8 mouse cellular contexts compared by ENCODE assay signal in the genomic region with DNA sequence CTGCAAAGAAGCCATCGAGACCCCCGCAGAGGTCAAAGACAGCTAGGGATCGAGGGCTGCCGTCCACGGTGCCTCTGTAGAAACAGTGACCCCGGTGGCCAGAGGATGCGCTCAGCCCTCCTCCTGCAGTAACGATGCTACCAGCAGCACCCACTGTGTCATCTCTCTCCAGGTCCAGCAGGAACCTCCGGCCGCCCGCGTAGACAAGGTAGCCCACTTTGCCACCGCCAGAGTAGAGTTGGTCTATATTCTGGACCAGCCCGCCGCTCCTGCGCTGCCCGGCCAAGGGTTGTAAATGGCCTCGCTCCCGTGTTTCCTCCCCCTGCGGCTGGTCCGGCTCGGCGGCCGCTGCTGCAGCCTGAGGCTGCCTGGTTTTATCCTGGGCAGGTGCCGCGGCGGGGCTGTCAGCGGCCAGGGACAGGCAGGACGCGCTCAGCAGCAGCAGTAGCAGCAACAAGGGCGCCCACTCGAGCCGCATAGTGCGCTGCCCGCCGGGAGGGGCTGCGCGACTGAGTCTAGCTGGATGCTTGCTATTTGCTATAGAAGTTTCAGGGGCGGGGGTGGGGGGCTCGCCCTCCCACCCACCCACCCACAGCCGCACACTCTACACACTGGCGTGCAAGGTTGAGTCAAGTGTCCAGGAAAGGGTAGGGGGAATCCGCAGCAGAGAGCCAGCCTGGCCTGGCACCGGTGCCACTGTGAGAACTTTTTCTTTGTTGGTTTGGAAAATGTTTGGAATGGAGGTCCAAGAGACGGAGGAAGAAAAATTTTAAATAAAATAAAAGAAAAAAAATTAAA. TPM values are rescaled to one million over a fixed set of nuclear protein-coding genes. Genes with fewer than 3 reads are reported as not detected.
DNase-seq lines count a peak whose midpoint lies in the region; ATAC-seq and TF ChIP-seq lines count a peak whose summit lies in the region.

No protein-coding gene starts in this region.

- no peak for TF ChIP-seq POLR2A in testis, adult 2 months (IDR thresholded peaks at IDR 0.05; ENCODE audit: control insufficient read depth, low read depth, low read length)

- peak overlapping the region; percentile 93 for H3K4me2 ChIP-seq in heart, embryonic 13.5 days
- H3K4me2 ChIP-seq in midbrain, embryonic 14.5 days (ENCODE audit: low read length): peak overlapping the region; percentile 99

- no peak overlapping the region for H3K27ac ChIP-seq in testis, adult 2 months (ENCODE audit: control insufficient read depth, insufficient read depth, low read depth, low read length)
- H3K27ac ChIP-seq in heart, embryonic 13.5 days (replicated peaks): peak overlapping the region; percentile 75
- no peak overlapping the region for H3K27ac ChIP-seq in midbrain, embryonic 14.5 days (replicated peaks; ENCODE audit: low read depth, low read length)

- no peak for TF ChIP-seq CTCF in testis, adult 2 months (IDR thresholded peaks at IDR 0.05; ENCODE audit: control insufficient read depth, insufficient read depth, insufficient replicate concordance, low read depth, low read length)

- H3K4me3 ChIP-seq in testis, adult 2 months (ENCODE audit: control insufficient read depth, low read depth, low read length): peak overlapping the region; percentile 76
- peak overlapping the region; percentile 77 for H3K4me3 ChIP-seq in heart, embryonic 13.5 days
- H3K4me3 ChIP-seq in midbrain, embryonic 14.5 days (replicated peaks; ENCODE audit: low read depth, low read length): peak overlapping the region; percentile 64

- H3K9me3 ChIP-seq in heart, embryonic 13.5 days: no peaks in the 10 kb centered on the region
- H3K9me3 ChIP-seq in midbrain, embryonic 14.5 days (ENCODE audit: control insufficient read depth, low read length): no peaks in the 10 kb centered on the region

- under 1% methylated on average over 45 of the region's 45 CpGs for whole genome bisulfite sequencing in heart, embryonic 13.5 days
- WGBS in midbrain, embryonic 14.5 days: under 1% methylated on average over 45 of the region's 45 CpGs

- H3K9ac ChIP-seq in heart, embryonic 13.5 days: peak overlapping the region; percentile 81
- H3K9ac ChIP-seq in midbrain, embryonic 14.5 days (replicated peaks; ENCODE audit: low read length): peak overlapping the region; percentile 60

- peaks cover 9% of the 10 kb centered on the region for H3K4me1 ChIP-seq in testis, adult 2 months (ENCODE audit: control insufficient read depth, insufficient read depth, low read length)
- H3K4me1 ChIP-seq in heart, embryonic 13.5 days: peaks cover 15% of the 10 kb centered on the region
- no peaks in the 10 kb centered on the region for H3K4me1 ChIP-seq in midbrain, embryonic 14.5 days (ENCODE audit: control insufficient read depth, insufficient read depth, low read length)

- ATAC-seq in heart, embryonic 13.5 days (ENCODE audit: extremely low read depth, insufficient number of reproducible peaks, low FRiP score, low TSS enrichment): peak; percentile 15; the same call in 1 of the 2 replicates
- ATAC-seq in midbrain, embryonic 14.5 days (ENCODE audit: low FRiP score, low TSS enrichment): peak; percentile 71

- no peaks in the 10 kb centered on the region; the same call in 1 of the 2 replicates for H3K27me3 ChIP-seq in testis, adult 2 months (ENCODE audit: control insufficient read depth, insufficient read depth, low read length)
- no peaks in the 10 kb centered on the region; the same call in 1 of the 2 replicates for H3K27me3 ChIP-seq in heart, embryonic 13.5 days (replicated peaks)
- H3K27me3 ChIP-seq in midbrain, embryonic 14.5 days (ENCODE audit: control insufficient read depth, insufficient read depth, low read length): 0 out of 2 replicates have a peak, but pooled peaks cover 7% of the 10 kb centered on the region

- no peak for DNase-seq in testis, postnatal 14 days (ENCODE audit: low spot score)
- peak; percentile 55 for DNase-seq in embryo, embryonic 9.5 days (ENCODE audit: extremely low spot score)
- peak; percentile 30 to 54 for DNase-seq in kidney, postnatal 25 days
- peak; percentile 74 for DNase-seq in midbrain, embryonic 14.5 days
- peak; percentile 51 for DNase-seq in testis, postnatal 10 days (ENCODE audit: low spot score)
- DNase-seq in thymus, postnatal 0 days (ENCODE audit: low spot score): no peak

- H3K36me3 ChIP-seq in testis, adult 2 months (ENCODE audit: control insufficient read depth, insufficient read depth, low read length): no peaks in the 10 kb centered on the region
- no peaks in the 10 kb centered on the region for H3K36me3 ChIP-seq in heart, embryonic 13.5 days
- no peaks in the 10 kb centered on the region for H3K36me3 ChIP-seq in midbrain, embryonic 14.5 days (ENCODE audit: control insufficient read depth, insufficient read depth, low read length)

RNA-seq across cellular contexts. Expression of gene Adamts5, which starts 1.6 kb away (rescaled TPM):
- 0.71 and 0.85 TPM in 2 replicates for polyA plus RNA-seq in testis, adult 2 months (2012; rRNA removed)
- polyA plus RNA-seq in heart, embryonic 13.5 days (2015; fragmentation: Nextera tagmentation; extraction: Ambion mirVana): 4.3 and 4.4 TPM in 2 replicates
- 1.6 and 1.8 TPM in 2 replicates for polyA plus RNA-seq in midbrain, embryonic 14.5 days (2014; fragmentation: Nextera tagmentation; extraction: Ambion mirVana)
- polyA plus RNA-seq in thymus, postnatal 0 days (2015; fragmentation: Nextera tagmentation; extraction: Ambion mirVana): 1.1 and 1.3 TPM in 2 replicates

Comparison
In these comparisons a context has a peak if more than half of its experiments do, and no peak if none do; other contexts are left out.
1. DNase-seq: peak in embryo, embryonic 9.5 days (single experiment), kidney, postnatal 25 days (2 of 2), midbrain, embryonic 14.5 days (single experiment) and testis, postnatal 10 days (single experiment); none in testis, postnatal 14 days (single experiment) and thymus, postnatal 0 days (single experiment).
2. Peak in every context shown above with its lines, with median percentiles within 50 percentile points of each other: H3K4me3 ChIP-seq.